Mouse (Mus musculus): ENCODE results near the gene Oaz1. TPM values are rescaled to one million over a fixed set of nuclear protein-coding genes. Genes with fewer than 3 reads are reported as not detected.

The Oaz1 gene
- polyA plus RNA-seq, 1 experiment from 2014 or later = 2,086 TPM

- Histone ChIP-seq H3K4me3 (ENCODE audit: low read length) (no peak overlapping the region), H3K9ac (replicated peaks; ENCODE audit: low read length) (no peak overlapping the region), H3K4me2 (replicated peaks; ENCODE audit: low read depth, low read length) (no peak overlapping the region), H3K9me3 (ENCODE audit: low read length) (peaks cover 5% of the 10 kb centered on the region; the same call in 1 of the 2 replicates), H3K27ac (ENCODE audit: low read length) (no peak overlapping the region), H3K36me3 (ENCODE audit: insufficient read depth, low read length) (peaks cover 13% of the 10 kb centered on the region), H3K27me3 (ENCODE audit: insufficient read depth, low read length) (peaks cover 14% of the 10 kb centered on the region), H3K4me1 (ENCODE audit: insufficient read depth, low read length) (peaks cover 32% of the 10 kb centered on the region)
- ATAC-seq (ENCODE audit: low FRiP score, low TSS enrichment) = no peak
- 61% methylated on average over 1 of the region's 1 CpGs for WGBS
These were observed 3.2 kb downstream of the Oaz1 start for GRCm38 (mm10) chr10:80829359-80830278.

GRCm38 (mm10) chr10:80831136-80831535 is 4.7 kb downstream of the Oaz1 start:
- 3% methylated on average over 9 of the region's 9 CpGs for whole genome bisulfite sequencing
- H3K4me2 ChIP-seq (replicated peaks; ENCODE audit: low read depth, low read length) = no peak overlapping the region
- H3K36me3 ChIP-seq (ENCODE audit: insufficient read depth, low read length) = peaks cover 13% of the 10 kb centered on the region
- H3K4me3 ChIP-seq (ENCODE audit: low read length) = no peak overlapping the region
- ATAC-seq (ENCODE audit: low FRiP score, low TSS enrichment) = peak; percentile 14; the same call in 1 of the 2 replicates
- H3K27ac ChIP-seq (ENCODE audit: low read length) = peak overlapping the region; percentile 15; the same call in 1 of the 2 replicates
- H3K4me1 ChIP-seq (ENCODE audit: insufficient read depth, low read length) = peaks cover 29% of the 10 kb centered on the region
- no peak overlapping the region for H3K9ac ChIP-seq (replicated peaks; ENCODE audit: low read length)
- peaks cover 29% of the 10 kb centered on the region for H3K27me3 ChIP-seq (ENCODE audit: insufficient read depth, low read length)
- peaks cover 16% of the 10 kb centered on the region; the same call in 1 of the 2 replicates for H3K9me3 ChIP-seq (ENCODE audit: low read length)

- Histone ChIP-seq H3K4me1 (ENCODE audit: insufficient read depth, low read length) (peaks cover 26% of the 10 kb centered on the region), H3K4me2 (replicated peaks; ENCODE audit: low read depth, low read length) (no peak overlapping the region), H3K9me3 (ENCODE audit: low read length) (peaks cover 16% of the 10 kb centered on the region; the same call in 1 of the 2 replicates), H3K27me3 (ENCODE audit: insufficient read depth, low read length) (peaks cover 32% of the 10 kb centered on the region), H3K36me3 (ENCODE audit: insufficient read depth, low read length) (peaks cover 13% of the 10 kb centered on the region), H3K4me3 (ENCODE audit: low read length) (no peak overlapping the region), H3K27ac (ENCODE audit: low read length) (no peak overlapping the region), H3K9ac (replicated peaks; ENCODE audit: low read length) (no peak overlapping the region)
- no peak for ATAC-seq (ENCODE audit: low FRiP score, low TSS enrichment)
- 68% methylated on average over 7 of the region's 7 CpGs for WGBS
These were observed 6.4 kb downstream of the Oaz1 start for GRCm38 (mm10) chr10:80832818-80833217.

- 58% methylated on average over 30 of the region's 30 CpGs for WGBS
These were observed 9.2 kb downstream of the Oaz1 start for GRCm38 (mm10) chr10:80835617-80836016.

GRCm38 (mm10) chr10:80836949-80837379 is 10.5 kb downstream of the Oaz1 start:
- no peak overlapping the region for H3K4me3 ChIP-seq (ENCODE audit: low read length)
- H3K4me1 ChIP-seq (ENCODE audit: insufficient read depth, low read length) = no peaks in the 10 kb centered on the region
- no peak overlapping the region for H3K4me2 ChIP-seq (replicated peaks; ENCODE audit: low read depth, low read length)
- H3K9ac ChIP-seq (replicated peaks; ENCODE audit: low read length) = no peak overlapping the region
- WGBS = 46% methylated on average over 7 of the region's 7 CpGs
- ATAC-seq (ENCODE audit: low FRiP score, low TSS enrichment) = no peak
- no peaks in the 10 kb centered on the region for H3K36me3 ChIP-seq (ENCODE audit: insufficient read depth, low read length)
- H3K27ac ChIP-seq (ENCODE audit: low read length) = no peak overlapping the region
- peaks cover 34% of the 10 kb centered on the region for H3K27me3 ChIP-seq (ENCODE audit: insufficient read depth, low read length)
- peaks cover 16% of the 10 kb centered on the region; the same call in 1 of the 2 replicates for H3K9me3 ChIP-seq (ENCODE audit: low read length)

More at GRCm38 (mm10) chr10:80835617-80836016, 9.2 kb downstream of the Oaz1 start:
- Histone ChIP-seq H3K27me3 (ENCODE audit: insufficient read depth, low read length) (peaks cover 32% of the 10 kb centered on the region), H3K4me2 (replicated peaks; ENCODE audit: low read depth, low read length) (no peak overlapping the region), H3K9me3 (ENCODE audit: low read length) (peaks cover 16% of the 10 kb centered on the region; the same call in 1 of the 2 replicates), H3K4me3 (ENCODE audit: low read length) (no peak overlapping the region), H3K27ac (ENCODE audit: low read length) (no peak overlapping the region), H3K36me3 (ENCODE audit: insufficient read depth, low read length) (no peaks in the 10 kb centered on the region), H3K9ac (replicated peaks; ENCODE audit: low read length) (no peak overlapping the region), H3K4me1 (ENCODE audit: insufficient read depth, low read length) (peaks cover 5% of the 10 kb centered on the region)
- ATAC-seq (ENCODE audit: low FRiP score, low TSS enrichment) = no peak

- no peak for ATAC-seq (ENCODE audit: low FRiP score, low TSS enrichment)
- Histone ChIP-seq H3K9me3 (ENCODE audit: low read length) (peaks cover 16% of the 10 kb centered on the region; the same call in 1 of the 2 replicates), H3K4me2 (replicated peaks; ENCODE audit: low read depth, low read length) (no peak overlapping the region), H3K27ac (ENCODE audit: low read length) (no peak overlapping the region), H3K4me1 (ENCODE audit: insufficient read depth, low read length) (no peaks in the 10 kb centered on the region), H3K36me3 (ENCODE audit: insufficient read depth, low read length) (no peaks in the 10 kb centered on the region), H3K9ac (replicated peaks; ENCODE audit: low read length) (no peak overlapping the region), H3K4me3 (ENCODE audit: low read length) (no peak overlapping the region), H3K27me3 (ENCODE audit: insufficient read depth, low read length) (peaks cover 41% of the 10 kb centered on the region)
- WGBS = 21% methylated on average over 2 of the region's 2 CpGs
These were observed 11.4 kb downstream of the Oaz1 start for GRCm38 (mm10) chr10:80837827-80838226.

- peaks cover 16% of the 10 kb centered on the region; the same call in 1 of the 2 replicates for H3K9me3 ChIP-seq (ENCODE audit: low read length)
- no peak overlapping the region for H3K27ac ChIP-seq (ENCODE audit: low read length)
- peaks cover 44% of the 10 kb centered on the region for H3K27me3 ChIP-seq (ENCODE audit: insufficient read depth, low read length)
- no peak overlapping the region for H3K9ac ChIP-seq (replicated peaks; ENCODE audit: low read length)
- no peak overlapping the region for H3K4me3 ChIP-seq (ENCODE audit: low read length)
- WGBS = 71% methylated on average over 2 of the region's 2 CpGs
- ATAC-seq (ENCODE audit: low FRiP score, low TSS enrichment) = no peak
- H3K4me2 ChIP-seq (replicated peaks; ENCODE audit: low read depth, low read length) = no peak overlapping the region
- no peaks in the 10 kb centered on the region for H3K36me3 ChIP-seq (ENCODE audit: insufficient read depth, low read length)
- H3K4me1 ChIP-seq (ENCODE audit: insufficient read depth, low read length) = peaks cover 2% of the 10 kb centered on the region; the same call in 1 of the 2 replicates
These were observed 12.0 kb downstream of the Oaz1 start for GRCm38 (mm10) chr10:80838346-80838912.

GRCm38 (mm10) chr10:80839848-80840247 is 13.4 kb downstream of the Oaz1 start:
- H3K27me3 ChIP-seq (ENCODE audit: insufficient read depth, low read length) = peaks cover 46% of the 10 kb centered on the region
- WGBS = 56% methylated on average over 6 of the region's 6 CpGs
- no peak overlapping the region for H3K4me2 ChIP-seq (replicated peaks; ENCODE audit: low read depth, low read length)
- no peak overlapping the region for H3K27ac ChIP-seq (ENCODE audit: low read length)
- H3K9ac ChIP-seq (replicated peaks; ENCODE audit: low read length) = no peak overlapping the region
- no peaks in the 10 kb centered on the region for H3K36me3 ChIP-seq (ENCODE audit: insufficient read depth, low read length)
- H3K4me3 ChIP-seq (ENCODE audit: low read length) = no peak overlapping the region
- no peak for ATAC-seq (ENCODE audit: low FRiP score, low TSS enrichment)
- 0 out of 2 replicates have a peak, but pooled peaks cover 9% of the 10 kb centered on the region for H3K9me3 ChIP-seq (ENCODE audit: low read length)
- peaks cover 11% of the 10 kb centered on the region; the same call in 1 of the 2 replicates for H3K4me1 ChIP-seq (ENCODE audit: insufficient read depth, low read length)

- no peaks in the 10 kb centered on the region for H3K36me3 ChIP-seq (ENCODE audit: insufficient read depth, low read length)
- no peak overlapping the region for H3K4me2 ChIP-seq (replicated peaks; ENCODE audit: low read depth, low read length)
- ATAC-seq (ENCODE audit: low FRiP score, low TSS enrichment) = no peak
- no peak overlapping the region for H3K27ac ChIP-seq (ENCODE audit: low read length)
- H3K4me1 ChIP-seq (ENCODE audit: insufficient read depth, low read length) = peaks cover 11% of the 10 kb centered on the region; the same call in 1 of the 2 replicates
- H3K4me3 ChIP-seq (ENCODE audit: low read length) = no peak overlapping the region
- 84% methylated on average over 2 of the region's 2 CpGs for WGBS
- no peak overlapping the region for H3K9ac ChIP-seq (replicated peaks; ENCODE audit: low read length)
- H3K9me3 ChIP-seq (ENCODE audit: low read length) = no peaks in the 10 kb centered on the region
- peaks cover 37% of the 10 kb centered on the region for H3K27me3 ChIP-seq (ENCODE audit: insufficient read depth, low read length)
These were observed 15.2 kb downstream of the Oaz1 start for GRCm38 (mm10) chr10:80841685-80842084.

Data from kidney, embryonic 16.5 days (tissue).